Mouse (Mus musculus): ENCODE data around the gene Klrb1a. TPM values are rescaled to one million over a fixed set of nuclear protein-coding genes. Genes with fewer than 3 reads are reported as not detected.

The Klrb1a gene
- polyA plus RNA-seq, 1 experiment from 2014 or later, result 0.18 TPM

DNA sequence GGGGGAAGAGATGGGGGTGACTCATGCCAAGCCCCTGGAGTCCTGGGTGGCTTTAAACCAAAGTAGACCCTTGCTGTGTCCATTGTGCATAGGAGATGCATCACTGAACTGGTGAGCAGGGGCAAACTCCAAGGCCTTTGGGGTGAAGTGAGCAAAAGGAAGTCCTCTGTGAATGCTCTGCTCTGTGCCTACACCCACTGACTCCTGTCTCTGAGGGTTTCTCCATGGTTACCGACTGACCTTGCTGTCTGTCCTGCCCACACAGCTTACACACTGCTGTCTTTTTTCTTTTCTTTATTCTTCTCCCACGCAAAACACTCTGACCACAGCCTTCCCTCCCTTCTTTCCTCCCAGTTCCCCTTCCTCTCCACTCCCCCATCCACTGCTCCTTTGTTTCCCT lies 600 bp downstream of the Klrb1a start:
- no peaks in the 10 kb centered on the region for H3K27me3 ChIP-seq (replicated peaks; ENCODE audit: control insufficient read depth, insufficient read depth, low read length)
- H3K36me3 ChIP-seq (ENCODE audit: control insufficient read depth, insufficient read depth, low read length), result no peaks in the 10 kb centered on the region
- H3K4me2 ChIP-seq, result no peak overlapping the region
- H3K27ac ChIP-seq (ENCODE audit: low read depth, low read length), result no peak overlapping the region
- ATAC-seq (replicated peaks; ENCODE audit: low FRiP score) (no peak), DNase-seq (ENCODE audit: low spot score) (no peak)
- no peak overlapping the region for H3K9ac ChIP-seq (ENCODE audit: low read depth, low read length)
- H3K4me3 ChIP-seq (ENCODE audit: low read depth, low read length), result no peak overlapping the region
- WGBS, result 50% methylated on average over 2 of the region's 2 CpGs
- no peaks in the 10 kb centered on the region for H3K9me3 ChIP-seq (ENCODE audit: control insufficient read depth, low read length)
- no peaks in the 10 kb centered on the region for H3K4me1 ChIP-seq (replicated peaks; ENCODE audit: control insufficient read depth, insufficient read depth, low read length)

DNA sequence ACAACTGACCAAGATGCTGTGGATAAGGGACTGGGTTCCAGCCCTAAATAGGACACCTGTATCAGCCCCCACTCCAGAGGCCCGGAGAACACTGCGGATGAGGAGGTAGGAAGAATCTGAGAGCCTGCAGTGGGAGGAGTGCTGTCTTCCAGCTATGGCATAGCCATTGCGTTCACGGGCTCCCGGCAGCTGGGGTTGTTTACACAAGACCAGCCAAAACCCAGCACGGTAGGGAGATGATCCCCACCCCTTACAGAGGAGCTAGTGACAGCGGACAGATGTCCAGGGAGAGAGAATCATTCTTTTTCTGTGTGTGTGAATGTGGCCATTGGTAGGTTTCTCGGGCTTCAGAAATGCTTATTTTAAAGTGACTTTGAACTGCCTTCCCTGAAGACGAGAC lies 17.0 kb downstream of the Klrb1a start:
- no peak overlapping the region for H3K4me3 ChIP-seq (ENCODE audit: low read depth, low read length)
- H3K9ac ChIP-seq (ENCODE audit: low read depth, low read length), result no peak overlapping the region
- no peak for DNase-seq (ENCODE audit: low spot score)
- no peaks in the 10 kb centered on the region for H3K27me3 ChIP-seq (replicated peaks; ENCODE audit: control insufficient read depth, insufficient read depth, low read length)
- no peak overlapping the region for H3K4me2 ChIP-seq
- 65% methylated on average over 9 of the region's 9 CpGs for WGBS
- no peaks in the 10 kb centered on the region for H3K9me3 ChIP-seq (ENCODE audit: control insufficient read depth, low read length)
- no peak for ATAC-seq (replicated peaks; ENCODE audit: low FRiP score)
- H3K27ac ChIP-seq (ENCODE audit: low read depth, low read length), result no peak overlapping the region
- H3K4me1 ChIP-seq (replicated peaks; ENCODE audit: control insufficient read depth, insufficient read depth, low read length), result no peaks in the 10 kb centered on the region
- H3K36me3 ChIP-seq (ENCODE audit: control insufficient read depth, insufficient read depth, low read length), result no peaks in the 10 kb centered on the region

DNA sequence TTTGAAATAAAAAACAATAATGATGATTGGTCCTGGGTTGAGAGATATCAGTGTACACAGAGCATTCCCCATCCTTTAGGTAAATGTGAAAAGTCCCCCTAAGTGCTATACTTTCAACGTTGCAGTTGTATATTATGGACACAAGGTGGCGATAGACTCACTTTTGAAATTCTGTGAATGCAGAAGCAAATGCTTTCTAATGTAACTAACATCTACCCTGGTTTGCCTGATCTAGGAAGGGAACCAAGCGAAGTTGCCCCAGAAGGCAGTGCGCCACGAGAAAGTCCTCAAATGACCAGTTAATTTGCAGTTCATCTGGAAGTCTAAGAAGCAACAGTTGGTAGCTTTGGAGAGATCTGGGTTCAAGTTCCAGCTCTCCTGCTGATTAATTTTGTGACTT lies 18.8 kb downstream of the Klrb1a start:
- H3K4me1 ChIP-seq (replicated peaks; ENCODE audit: control insufficient read depth, insufficient read depth, low read length), result no peaks in the 10 kb centered on the region
- no peak overlapping the region for H3K4me2 ChIP-seq
- H3K4me3 ChIP-seq (ENCODE audit: low read depth, low read length), result no peak overlapping the region
- no peaks in the 10 kb centered on the region for H3K36me3 ChIP-seq (ENCODE audit: control insufficient read depth, insufficient read depth, low read length)
- no peaks in the 10 kb centered on the region for H3K9me3 ChIP-seq (ENCODE audit: control insufficient read depth, low read length)
- no peak overlapping the region for H3K9ac ChIP-seq (ENCODE audit: low read depth, low read length)
- no peak overlapping the region for H3K27ac ChIP-seq (ENCODE audit: low read depth, low read length)
- ATAC-seq (replicated peaks; ENCODE audit: low FRiP score) (0 out of 2 replicates have a peak, but pooled peaks have one; percentile 29), DNase-seq (ENCODE audit: low spot score) (no peak)
- no peaks in the 10 kb centered on the region for H3K27me3 ChIP-seq (replicated peaks; ENCODE audit: control insufficient read depth, insufficient read depth, low read length)
- WGBS, result 28% methylated on average over 5 of the region's 5 CpGs

DNA sequence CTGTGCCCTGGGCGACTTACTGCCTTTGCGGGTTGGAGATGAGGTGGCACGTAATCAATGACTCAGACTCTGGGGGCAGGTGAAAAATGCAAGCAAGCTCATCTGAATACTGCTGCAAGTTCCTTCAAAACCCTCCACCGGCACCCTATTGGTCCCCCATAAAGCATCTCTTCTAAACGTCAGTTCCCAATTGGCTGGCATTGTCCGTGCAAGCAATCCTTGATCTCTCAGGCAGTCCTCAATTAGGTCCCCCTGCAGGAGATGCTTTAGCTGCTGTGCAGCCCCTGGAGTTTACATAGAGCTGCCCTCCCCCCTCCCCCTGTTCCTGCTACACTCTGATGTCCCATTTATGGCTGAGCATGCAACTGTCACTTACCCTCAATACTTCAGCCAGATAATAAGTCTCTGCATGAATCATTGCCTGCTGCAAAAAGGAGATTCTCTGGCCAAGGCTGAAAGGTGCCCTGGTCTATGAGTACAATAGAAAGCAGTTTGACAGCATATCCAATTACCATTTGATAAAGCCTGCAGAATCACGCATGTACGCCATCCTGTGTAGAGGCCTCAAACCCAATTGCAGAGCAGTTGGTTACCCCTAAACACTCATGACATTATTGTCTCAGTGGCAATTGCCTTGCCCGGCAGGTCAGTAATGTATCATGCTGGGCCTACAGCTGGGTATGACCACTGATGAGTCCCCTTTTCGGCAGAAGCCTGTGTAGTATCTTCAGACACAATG lies 20.7 kb downstream of the Klrb1a start:
- Histone ChIP-seq H3K27ac (ENCODE audit: low read depth, low read length) (no peak overlapping the region), H3K36me3 (ENCODE audit: control insufficient read depth, insufficient read depth, low read length) (no peaks in the 10 kb centered on the region), H3K9me3 (ENCODE audit: control insufficient read depth, low read length) (no peaks in the 10 kb centered on the region), H3K27me3 (replicated peaks; ENCODE audit: control insufficient read depth, insufficient read depth, low read length) (no peaks in the 10 kb centered on the region), H3K4me2 (no peak overlapping the region), H3K4me3 (ENCODE audit: low read depth, low read length) (no peak overlapping the region), H3K9ac (ENCODE audit: low read depth, low read length) (no peak overlapping the region), H3K4me1 (replicated peaks; ENCODE audit: control insufficient read depth, insufficient read depth, low read length) (no peaks in the 10 kb centered on the region)
- DNase-seq (ENCODE audit: low spot score), result no peak
- ATAC-seq (replicated peaks; ENCODE audit: low FRiP score), result no peak
- 64% methylated on average over 10 of the region's 10 CpGs for WGBS

DNA sequence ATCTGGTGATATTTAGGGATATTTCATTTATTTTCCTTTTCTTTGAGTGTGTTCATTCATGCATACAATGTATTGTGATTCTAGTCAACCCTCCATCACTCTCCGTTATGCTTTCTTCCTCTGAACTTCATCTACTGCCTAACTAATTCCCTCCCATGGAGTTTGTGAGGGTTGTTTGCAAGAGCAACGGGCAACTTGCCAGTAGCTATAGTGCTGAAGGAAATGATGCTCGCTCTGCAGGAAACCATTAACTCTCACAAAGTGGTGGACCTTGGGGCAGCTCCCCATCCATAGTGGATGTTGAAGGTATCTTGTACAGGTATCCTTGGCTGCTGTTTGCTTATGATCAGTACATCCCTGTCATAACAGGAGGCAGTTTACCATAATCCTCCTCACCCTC lies 21.3 kb downstream of the Klrb1a start:
- Histone ChIP-seq H3K4me1 (replicated peaks; ENCODE audit: control insufficient read depth, insufficient read depth, low read length) (no peaks in the 10 kb centered on the region), H3K4me2 (no peak overlapping the region), H3K36me3 (ENCODE audit: control insufficient read depth, insufficient read depth, low read length) (no peaks in the 10 kb centered on the region), H3K27ac (ENCODE audit: low read depth, low read length) (no peak overlapping the region), H3K4me3 (ENCODE audit: low read depth, low read length) (no peak overlapping the region), H3K9ac (ENCODE audit: low read depth, low read length) (no peak overlapping the region), H3K27me3 (replicated peaks; ENCODE audit: control insufficient read depth, insufficient read depth, low read length) (no peaks in the 10 kb centered on the region), H3K9me3 (ENCODE audit: control insufficient read depth, low read length) (no peaks in the 10 kb centered on the region)
- no peak for ATAC-seq (replicated peaks; ENCODE audit: low FRiP score)
- 60% methylated on average over 3 of the region's 3 CpGs for WGBS
- DNase-seq (ENCODE audit: low spot score), result no peak

DNA sequence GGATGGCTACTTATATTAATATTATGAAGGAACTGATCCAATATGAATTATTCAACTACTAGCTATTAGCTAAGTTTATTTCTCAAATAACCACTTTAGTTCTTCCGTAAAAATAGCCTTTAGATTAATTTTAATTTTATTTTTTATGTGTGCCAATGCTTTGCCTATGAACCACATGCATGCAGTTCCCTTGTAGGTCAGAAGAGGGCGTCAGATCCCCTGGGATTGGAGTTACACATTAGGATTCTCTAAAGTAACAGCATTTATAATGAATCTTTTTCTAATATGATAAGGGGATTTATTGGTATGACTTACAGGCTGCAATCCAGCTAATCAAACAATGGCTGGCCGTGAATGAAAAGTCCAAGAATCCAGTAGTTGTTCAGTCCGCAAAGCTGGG lies 23.8 kb downstream of the Klrb1a start:
- Histone ChIP-seq H3K36me3 (ENCODE audit: control insufficient read depth, insufficient read depth, low read length) (no peaks in the 10 kb centered on the region), H3K4me1 (replicated peaks; ENCODE audit: control insufficient read depth, insufficient read depth, low read length) (no peaks in the 10 kb centered on the region), H3K27ac (ENCODE audit: low read depth, low read length) (no peak overlapping the region), H3K9ac (ENCODE audit: low read depth, low read length) (no peak overlapping the region), H3K4me3 (ENCODE audit: low read depth, low read length) (no peak overlapping the region), H3K27me3 (replicated peaks; ENCODE audit: control insufficient read depth, insufficient read depth, low read length) (no peaks in the 10 kb centered on the region), H3K4me2 (no peak overlapping the region), H3K9me3 (ENCODE audit: control insufficient read depth, low read length) (no peaks in the 10 kb centered on the region)
- WGBS, result 56% methylated on average over 4 of the region's 4 CpGs
- no peak for ATAC-seq (replicated peaks; ENCODE audit: low FRiP score)
- no peak for DNase-seq (ENCODE audit: low spot score)

DNA sequence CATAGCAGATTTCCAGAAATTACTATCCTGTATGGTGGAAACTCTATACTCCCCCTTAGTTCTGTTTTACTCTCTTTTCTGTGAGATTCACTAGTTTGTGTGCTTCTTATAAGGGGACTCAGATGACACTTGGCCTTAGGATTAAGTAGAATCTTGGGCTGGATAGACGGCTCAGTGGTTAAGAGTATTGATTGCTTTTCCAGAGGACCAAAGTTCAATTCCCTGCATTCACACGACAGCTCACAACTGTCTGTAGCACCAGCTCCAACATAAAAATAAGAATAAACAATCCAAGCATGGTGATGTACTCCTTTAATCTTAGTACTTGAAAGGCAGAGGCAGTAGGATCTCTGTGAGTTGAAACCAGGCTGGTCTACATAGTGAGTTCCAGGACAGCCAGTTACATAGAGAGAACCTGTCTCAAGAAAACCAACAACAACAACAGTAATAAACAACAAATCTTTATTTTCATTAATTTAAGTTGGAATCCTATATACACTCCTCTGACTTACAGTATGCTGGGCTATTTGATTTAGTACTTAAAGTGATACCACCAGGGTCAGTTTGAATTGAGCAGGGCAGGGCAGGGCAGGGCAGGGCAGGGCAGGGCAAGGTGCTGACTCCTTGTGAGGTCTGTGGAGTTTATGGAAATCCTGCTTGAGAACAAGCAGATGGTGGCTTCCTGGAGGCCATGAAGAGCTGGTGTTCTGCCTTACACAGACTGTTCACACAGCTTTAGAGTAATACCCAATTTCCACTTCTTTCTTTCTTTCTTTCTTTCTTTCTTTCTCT lies 24.9 kb downstream of the Klrb1a start:
- Histone ChIP-seq H3K4me2 (no peak overlapping the region), H3K27ac (ENCODE audit: low read depth, low read length) (no peak overlapping the region), H3K9ac (ENCODE audit: low read depth, low read length) (no peak overlapping the region), H3K36me3 (ENCODE audit: control insufficient read depth, insufficient read depth, low read length) (no peaks in the 10 kb centered on the region), H3K4me3 (ENCODE audit: low read depth, low read length) (no peak overlapping the region), H3K27me3 (replicated peaks; ENCODE audit: control insufficient read depth, insufficient read depth, low read length) (no peaks in the 10 kb centered on the region), H3K4me1 (replicated peaks; ENCODE audit: control insufficient read depth, insufficient read depth, low read length) (no peaks in the 10 kb centered on the region), H3K9me3 (ENCODE audit: control insufficient read depth, low read length) (no peaks in the 10 kb centered on the region)
- ATAC-seq (replicated peaks; ENCODE audit: low FRiP score), result no peak
- WGBS, result 56% methylated on average over 2 of the region's 2 CpGs
- DNase-seq (ENCODE audit: low spot score), result no peak

DNA sequence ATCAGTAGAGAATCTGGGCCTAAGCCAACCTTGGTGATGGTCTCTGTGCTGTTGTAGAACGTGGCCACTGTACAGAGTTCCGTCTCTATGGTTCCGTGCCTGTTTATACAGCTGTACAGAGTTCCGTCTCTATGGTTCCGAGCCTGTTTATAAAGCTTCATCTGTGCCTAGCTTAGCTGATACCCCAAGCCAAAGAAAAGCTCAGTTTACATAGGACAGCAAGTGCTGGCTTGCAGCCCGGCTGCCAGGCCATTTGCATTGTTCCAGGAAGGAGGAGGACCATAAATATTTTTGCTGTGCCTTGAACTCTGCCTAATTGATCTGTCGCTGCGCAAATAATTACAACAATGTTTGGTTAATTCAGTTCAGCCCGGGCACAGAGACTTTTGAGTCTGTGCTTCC lies 26.2 kb downstream of the Klrb1a start:
- peak overlapping the region; percentile 43 for H3K27ac ChIP-seq (ENCODE audit: low read depth, low read length)
- no peak overlapping the region for H3K9ac ChIP-seq (ENCODE audit: low read depth, low read length)

DNA sequence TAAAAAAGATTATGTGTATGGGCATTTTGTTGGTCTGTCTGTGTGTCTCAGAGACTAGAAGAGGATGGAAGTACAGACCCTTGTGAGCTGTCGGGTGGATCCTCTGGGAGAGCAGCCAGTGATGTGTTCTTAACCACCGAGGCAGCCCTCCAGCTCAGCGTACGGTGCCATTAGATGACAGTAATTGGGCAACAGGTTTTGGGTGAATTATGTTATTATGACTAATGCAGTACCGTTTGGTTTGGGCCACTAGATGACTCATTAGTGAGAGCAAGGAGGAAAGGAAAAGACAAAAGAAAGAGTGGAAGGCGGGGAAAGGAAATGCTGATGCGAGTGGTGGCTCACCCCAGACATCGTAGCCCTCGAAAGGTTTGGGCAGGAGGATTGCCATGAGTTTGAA lies 28.7 kb downstream of the Klrb1a start:
- Histone ChIP-seq H3K36me3 (ENCODE audit: control insufficient read depth, insufficient read depth, low read length) (no peaks in the 10 kb centered on the region), H3K4me1 (replicated peaks; ENCODE audit: control insufficient read depth, insufficient read depth, low read length) (no peaks in the 10 kb centered on the region), H3K27ac (ENCODE audit: low read depth, low read length) (no peak overlapping the region), H3K4me2 (no peak overlapping the region), H3K9ac (ENCODE audit: low read depth, low read length) (no peak overlapping the region), H3K27me3 (replicated peaks; ENCODE audit: control insufficient read depth, insufficient read depth, low read length) (no peaks in the 10 kb centered on the region), H3K4me3 (ENCODE audit: low read depth, low read length) (no peak overlapping the region), H3K9me3 (ENCODE audit: control insufficient read depth, low read length) (no peaks in the 10 kb centered on the region)
- DNase-seq (ENCODE audit: low spot score) (no peak), ATAC-seq (replicated peaks; ENCODE audit: low FRiP score) (no peak)
- WGBS, result 85% methylated on average over 9 of the region's 9 CpGs

More for the DNA sequence above, 26.2 kb downstream of the Klrb1a start:
- WGBS, result 60% methylated on average over 9 of the region's 9 CpGs
- DNase-seq (ENCODE audit: low spot score), result no peak
- Histone ChIP-seq H3K27me3 (replicated peaks; ENCODE audit: control insufficient read depth, insufficient read depth, low read length) (no peaks in the 10 kb centered on the region), H3K9me3 (ENCODE audit: control insufficient read depth, low read length) (no peaks in the 10 kb centered on the region), H3K36me3 (ENCODE audit: control insufficient read depth, insufficient read depth, low read length) (no peaks in the 10 kb centered on the region), H3K4me1 (replicated peaks; ENCODE audit: control insufficient read depth, insufficient read depth, low read length) (no peaks in the 10 kb centered on the region), H3K4me2 (peak overlapping the region; percentile 12), H3K4me3 (ENCODE audit: low read depth, low read length) (no peak overlapping the region)
- ATAC-seq (replicated peaks; ENCODE audit: low FRiP score), result 0 out of 2 replicates have a peak, but pooled peaks have one; percentile 57
